Mouse (Mus musculus) midbrain, embryonic 11.5 days (tissue): ENCODE results near the gene Sytl1. TPM values are rescaled to one million over a fixed set of nuclear protein-coding genes. Genes with fewer than 3 reads are reported as not detected.

Experiments
- ATAC-seq: fragments of 200-750 bp; cut with Nextera tagmentation; 2 replicates; pipeline ENCODE4 v1.8.0; 2017; ENCODE audit warnings: moderate TSS enrichment, moderate library complexity; ENCODE audit not compliant: low FRiP score
- DNase-seq: peaks from one replicate; pipeline ENCODE4 v3.0.0; 2015; ENCODE audit warnings: low spot score; ENCODE audit errors: missing footprints
- H3K27ac ChIP-seq: fragments of 300-500 bp; sonication (generic); 2 replicates; pipeline ENCODE4 v1.5.1; 2014; ENCODE audit warnings: low read depth, low read length
- H3K27me3 ChIP-seq: fragments of 300-500 bp; sonication (generic); 2 replicates; pipeline ENCODE4 v1.6.1; 2014; ENCODE audit warnings: mild to moderate bottlenecking, low read length, moderate library complexity, mixed read lengths; ENCODE audit not compliant: control insufficient read depth, insufficient read depth
- H3K36me3 ChIP-seq: fragments of 300-500 bp; sonication (generic); 2 replicates; pipeline ENCODE4 v1.6.1; 2014; ENCODE audit warnings: mild to moderate bottlenecking, low read length, moderate library complexity, mixed read lengths; ENCODE audit not compliant: control insufficient read depth, insufficient read depth
- H3K4me1 ChIP-seq: fragments of 300-500 bp; sonication (generic); 2 replicates; pipeline ENCODE4 v1.6.1; 2014; ENCODE audit warnings: low read length; ENCODE audit not compliant: control insufficient read depth, insufficient read depth
- H3K4me2 ChIP-seq: fragments of 300-500 bp; sonication (generic); 2 replicates; pipeline ENCODE4 v1.6.1; 2014; ENCODE audit warnings: mild to moderate bottlenecking, moderate library complexity
- H3K4me3 ChIP-seq: fragments of 300-500 bp; sonication (generic); 2 replicates; pipeline ENCODE4 v1.5.1; 2014; ENCODE audit warnings: low read depth, low read length
- H3K9ac ChIP-seq: fragments of 300-500 bp; sonication (generic); 2 replicates; pipeline ENCODE4 v1.6.1; 2014; ENCODE audit warnings: low read length
- H3K9me3 ChIP-seq: fragments of 300-500 bp; sonication (generic); 2 replicates; pipeline ENCODE4 v1.6.1; 2016; ENCODE audit warnings: low read length; ENCODE audit not compliant: control insufficient read depth
- WGBS: fragments of 180-500 bp; shearing (Covaris S2); extraction: QIAGEN DNeasy Blood & Tissue Kit; methylation state at CpG from one replicate; pipeline ENCODE4 v1.1.7; 2014; 5-methylcytosine and 5-hydroxymethylcytosine counted together
- polyA plus RNA-seq: library from polyadenylated mRNA; unstranded; fragments of >200 nt; fragmentation: Nextera tagmentation; extraction: Ambion mirVana; gene quantifications from 2 replicates; pipeline ENCODE4 v1.2.1, GENCODE M21; 2014

Gene Sytl1
- polyA plus RNA-seq, 1 experiment from 2014 or later: 0.37 TPM

DNA sequence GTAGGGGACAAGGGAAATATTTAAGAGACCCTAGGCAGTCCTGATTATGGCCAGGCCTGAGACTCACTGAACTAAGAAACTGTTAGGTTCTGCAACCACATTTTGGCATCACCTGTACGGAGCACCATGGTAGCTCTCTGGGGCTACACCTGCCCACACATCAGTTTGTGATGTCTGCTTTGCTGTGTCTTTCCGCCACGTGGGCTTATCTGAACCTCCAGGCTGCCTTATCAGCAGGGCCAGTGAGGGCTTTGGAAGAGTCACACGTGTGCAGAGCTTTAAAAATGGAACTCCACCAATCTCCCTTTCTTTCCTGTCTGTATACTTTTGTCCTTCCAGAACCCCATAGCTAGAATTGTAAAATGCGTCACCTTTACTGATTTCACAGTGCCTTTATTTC is 23.0 kb upstream of the Sytl1 start:
- DNase-seq: no peak
- Histone ChIP-seq H3K27ac (no peak overlapping the region), H3K4me2 (no peak overlapping the region), H3K27me3 (no peaks in the 10 kb centered on the region), H3K9ac (no peak overlapping the region), H3K4me3 (no peak overlapping the region), H3K9me3 (no peaks in the 10 kb centered on the region), H3K4me1 (peaks cover 12% of the 10 kb centered on the region), H3K36me3 (no peaks in the 10 kb centered on the region)
- no peak for ATAC-seq
- WGBS: 84% methylated on average over 5 of the region's 5 CpGs

DNA sequence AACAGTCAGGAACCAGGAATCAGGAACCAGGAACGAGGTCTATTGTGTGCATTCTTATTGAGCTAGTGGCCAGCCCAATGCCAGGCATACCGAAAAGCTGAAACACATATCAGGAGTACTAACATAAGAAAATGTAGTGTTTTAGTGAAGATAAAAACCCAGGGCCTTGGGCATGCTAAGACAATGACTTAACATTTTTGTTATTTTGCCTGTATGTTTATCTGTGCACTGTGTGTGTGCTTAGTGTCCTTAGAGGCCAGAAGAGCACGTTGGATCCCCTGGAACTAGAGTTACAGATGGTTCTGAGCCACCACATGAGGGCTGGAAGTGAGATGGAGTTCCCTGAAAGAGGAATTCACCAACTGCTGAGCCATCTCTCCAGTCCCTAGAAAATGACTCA is 22.4 kb upstream of the Sytl1 start:
- H3K4me3 ChIP-seq: no peak overlapping the region
- H3K27me3 ChIP-seq: no peaks in the 10 kb centered on the region
- no peak overlapping the region for H3K9ac ChIP-seq
- H3K4me2 ChIP-seq: no peak overlapping the region
- H3K36me3 ChIP-seq: no peaks in the 10 kb centered on the region
- H3K4me1 ChIP-seq: peaks cover 12% of the 10 kb centered on the region
- H3K9me3 ChIP-seq: no peaks in the 10 kb centered on the region
- DNase-seq: no peak
- H3K27ac ChIP-seq: no peak overlapping the region
- 72% methylated on average over 3 of the region's 3 CpGs for WGBS
- no peak for ATAC-seq

DNA sequence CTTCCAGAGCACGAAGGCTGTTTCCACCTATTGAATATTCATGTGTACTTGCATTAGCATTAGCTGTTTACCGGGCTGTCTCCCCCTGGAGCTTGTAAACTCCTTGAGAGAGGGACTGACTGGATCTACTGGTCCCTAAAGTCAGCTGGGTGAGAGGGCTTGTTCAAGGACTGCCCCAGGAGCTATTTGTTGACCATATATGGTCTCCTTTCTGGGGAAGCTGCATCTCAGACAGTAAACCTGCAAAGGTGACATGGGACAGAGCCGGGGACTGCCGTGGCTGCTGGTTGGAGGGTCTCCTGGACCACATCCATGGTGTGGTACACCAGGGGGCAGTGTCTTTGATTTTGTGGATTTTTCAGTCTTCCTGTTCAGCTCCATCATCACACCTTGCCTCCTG is 19.7 kb upstream of the Sytl1 start:
- H3K4me3 ChIP-seq: no peak overlapping the region
- ATAC-seq (no peak), DNase-seq (no peak)
- no peak overlapping the region for H3K9ac ChIP-seq
- no peak overlapping the region for H3K4me2 ChIP-seq
- H3K9me3 ChIP-seq: no peaks in the 10 kb centered on the region
- no peaks in the 10 kb centered on the region for H3K36me3 ChIP-seq
- 21% methylated on average over 4 of the region's 4 CpGs for WGBS
- H3K27ac ChIP-seq: 0 out of 2 replicates have a peak overlapping the region, but pooled peaks have one; percentile 48
- no peaks in the 10 kb centered on the region for H3K27me3 ChIP-seq
- peaks cover 15% of the 10 kb centered on the region for H3K4me1 ChIP-seq

DNA sequence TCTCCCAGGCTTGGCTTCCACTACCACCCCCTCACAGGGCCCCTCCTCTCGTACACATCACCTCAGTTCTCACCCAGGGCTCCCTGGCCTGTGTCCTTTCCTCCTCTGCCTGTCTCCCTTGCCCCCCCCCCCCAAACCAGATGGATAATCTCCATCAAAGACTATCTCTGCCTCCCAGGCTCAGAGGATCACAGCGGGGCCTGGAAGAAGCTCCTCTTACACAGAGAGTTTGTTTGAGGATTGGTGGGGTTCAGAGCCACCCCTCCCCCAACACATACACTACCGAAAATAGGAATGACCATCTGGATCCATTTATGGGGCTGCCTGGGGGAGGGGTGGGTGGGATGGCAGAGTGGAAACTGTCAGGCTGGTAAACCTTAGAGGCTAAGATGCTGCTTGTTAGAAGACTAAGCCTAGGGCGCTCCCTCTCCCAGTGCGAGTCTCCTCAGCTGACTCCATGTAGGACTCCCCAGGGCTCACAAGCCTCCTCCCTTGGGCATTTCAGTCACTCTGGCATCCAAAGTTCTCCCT is 19.1 kb upstream of the Sytl1 start:
- peak overlapping the region; percentile 48; the same call in 1 of the 2 replicates for H3K27ac ChIP-seq
- no peaks in the 10 kb centered on the region for H3K36me3 ChIP-seq
- peaks cover 15% of the 10 kb centered on the region for H3K4me1 ChIP-seq
- no peaks in the 10 kb centered on the region for H3K9me3 ChIP-seq
- H3K27me3 ChIP-seq: no peaks in the 10 kb centered on the region
- DNase-seq (no peak), ATAC-seq (0 out of 2 replicates have a peak, but pooled peaks have one; percentile 17)
- no peak overlapping the region for H3K4me2 ChIP-seq
- H3K9ac ChIP-seq: peak overlapping the region; percentile 27; the same call in 1 of the 2 replicates
- WGBS: 20% methylated on average over 5 of the region's 5 CpGs
- H3K4me3 ChIP-seq: no peak overlapping the region

DNA sequence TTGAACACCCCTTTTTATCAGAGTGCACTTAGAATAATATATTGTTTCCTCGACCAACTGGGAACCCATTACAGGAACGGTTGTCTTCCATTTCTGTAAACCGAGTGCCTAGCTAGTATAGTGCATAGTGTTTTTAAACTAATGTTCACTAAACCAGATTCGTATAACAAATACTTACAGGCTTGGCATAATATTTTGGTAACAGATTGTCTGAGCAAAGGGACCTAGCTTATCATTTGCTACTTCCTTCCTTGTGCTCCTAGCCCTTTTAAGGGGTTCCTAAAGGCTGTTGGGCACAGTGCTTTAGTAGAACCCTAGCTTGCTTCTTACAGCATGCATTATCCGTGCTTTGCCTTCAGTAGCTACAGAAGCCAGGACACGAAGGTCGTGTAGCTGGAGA is 18.6 kb upstream of the Sytl1 start:
- Histone ChIP-seq H3K27me3 (no peaks in the 10 kb centered on the region), H3K4me1 (peaks cover 18% of the 10 kb centered on the region), H3K9me3 (no peaks in the 10 kb centered on the region), H3K27ac (peak overlapping the region; percentile 44; the same call in 1 of the 2 replicates), H3K36me3 (no peaks in the 10 kb centered on the region), H3K9ac (peak overlapping the region; percentile 27; the same call in 1 of the 2 replicates), H3K4me3 (no peak overlapping the region), H3K4me2 (no peak overlapping the region)
- ATAC-seq (no peak), DNase-seq (no peak)
- 51% methylated on average over 7 of the region's 7 CpGs for WGBS

DNA sequence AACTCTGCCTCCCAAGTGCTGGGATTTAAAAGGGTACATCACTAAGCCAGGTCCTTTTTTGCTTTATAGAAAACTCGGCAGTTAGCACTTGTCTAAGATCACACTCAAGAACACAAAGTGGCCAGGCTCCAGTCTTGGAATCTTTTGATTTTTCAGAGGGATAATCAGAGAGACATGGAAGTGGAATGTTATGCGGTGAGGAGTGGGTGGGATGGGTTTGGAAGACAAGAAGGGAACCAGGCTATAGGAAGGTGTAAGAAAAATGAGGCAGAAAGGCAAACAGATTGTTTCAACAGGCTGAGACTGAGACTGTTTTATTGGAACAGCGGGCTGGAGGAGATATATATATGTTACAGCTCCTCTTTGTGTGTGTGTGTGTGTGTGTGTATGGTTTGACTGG is 15.6 kb upstream of the Sytl1 start:
- H3K4me1 ChIP-seq: peaks cover 20% of the 10 kb centered on the region
- 84% methylated on average over 3 of the region's 3 CpGs for WGBS
- peak overlapping the region; percentile 64; the same call in 1 of the 2 replicates for H3K4me3 ChIP-seq

DNA sequence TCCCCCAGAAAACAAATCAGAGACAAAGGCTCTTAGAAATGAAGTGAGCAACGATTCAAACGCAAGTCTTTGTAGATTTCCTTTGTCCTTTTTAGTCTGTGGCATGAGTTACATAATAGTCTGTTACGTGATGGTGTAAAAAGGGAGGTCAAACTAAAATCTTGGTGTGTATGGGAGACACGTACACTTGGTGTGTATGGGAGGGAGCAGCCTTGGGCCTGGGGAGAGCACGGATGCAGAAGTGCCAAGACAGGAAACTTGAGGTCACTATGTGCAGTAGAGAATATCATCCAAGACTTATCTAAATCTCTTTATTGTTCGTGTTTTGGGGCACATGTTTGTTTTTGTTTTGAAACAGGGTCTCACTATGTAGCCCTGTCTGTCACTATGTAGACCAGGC is 15.2 kb upstream of the Sytl1 start:
- ATAC-seq: peak; percentile 25; the same call in 1 of the 2 replicates

More for the DNA sequence above, 15.6 kb upstream of the Sytl1 start:
- Histone ChIP-seq H3K27ac (peak overlapping the region; percentile 86; the same call in 1 of the 2 replicates), H3K27me3 (no peaks in the 10 kb centered on the region), H3K4me2 (peak overlapping the region; percentile 46), H3K36me3 (no peaks in the 10 kb centered on the region), H3K9ac (peak overlapping the region; percentile 87; the same call in 1 of the 2 replicates), H3K9me3 (no peaks in the 10 kb centered on the region)
- no peak for ATAC-seq
- no peak for DNase-seq

DNA sequence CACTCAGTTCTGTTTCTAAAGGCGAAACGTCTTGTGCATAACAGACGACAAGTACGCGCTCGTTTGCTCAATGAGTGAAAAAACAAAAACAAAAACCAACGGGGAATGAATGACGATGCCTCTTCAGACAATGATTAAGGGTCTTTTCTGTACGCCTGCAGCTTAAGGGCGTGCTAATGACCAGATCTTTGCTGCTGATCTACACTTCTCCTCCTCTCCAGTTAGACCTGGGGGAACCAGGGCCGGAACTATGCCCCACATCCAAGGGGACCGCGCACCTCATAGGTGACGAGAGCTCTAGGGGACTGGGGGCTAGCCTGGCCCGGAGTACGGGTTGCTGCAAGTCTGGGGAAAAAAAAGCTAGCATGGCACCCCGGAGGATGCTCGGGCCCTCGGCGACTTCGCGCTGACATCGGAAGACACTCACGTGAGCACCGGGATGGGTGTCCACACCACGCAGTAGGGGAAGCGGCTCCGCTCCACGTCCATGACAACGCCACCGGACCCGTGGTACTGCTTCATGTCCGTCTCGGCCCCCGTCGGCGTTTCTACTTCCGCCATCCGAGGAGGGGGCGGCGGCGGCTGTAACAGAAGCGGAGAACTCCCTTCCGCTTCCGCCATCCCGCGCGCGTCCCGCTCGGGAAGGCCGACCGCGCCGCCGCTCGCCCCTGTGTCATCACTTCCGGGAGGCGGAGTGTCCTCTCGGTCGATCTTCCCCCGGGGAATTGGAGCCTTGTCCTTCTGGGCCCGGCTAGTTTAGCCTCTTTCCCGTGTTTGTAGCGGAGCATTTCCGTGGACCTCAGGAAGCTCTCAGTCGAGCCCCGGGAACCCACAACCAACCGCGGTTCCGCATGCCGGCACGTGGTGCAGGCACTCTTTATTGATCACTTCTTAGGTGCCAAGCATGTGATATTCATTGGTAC is 14.5 kb upstream of the Sytl1 start, which contains the start of gene Tmem222:
Gene Tmem222, minus strand, starts transcription at position 689 of the 923 bp plus-strand sequence.
- ATAC-seq (peak; percentile 92), DNase-seq (peak; percentile 99)
- H3K9me3 ChIP-seq: no peaks in the 10 kb centered on the region
- no peaks in the 10 kb centered on the region for H3K27me3 ChIP-seq
- H3K36me3 ChIP-seq: no peaks in the 10 kb centered on the region
- H3K27ac ChIP-seq: peak within 1 kb of the TSS; percentile 86
- H3K4me3 ChIP-seq: peak within 1 kb of the TSS; percentile 64
- under 1% methylated on average over 73 of the region's 73 CpGs for WGBS
- H3K4me1 ChIP-seq: peaks cover 16% of the 10 kb centered on the region
- H3K9ac ChIP-seq: peak within 1 kb of the TSS; percentile 87
- H3K4me2 ChIP-seq: peak within 1 kb of the TSS; percentile 46

More for the DNA sequence above, 15.2 kb upstream of the Sytl1 start:
- peak overlapping the region; percentile 46 for H3K4me2 ChIP-seq
- 34% methylated on average over 6 of the region's 6 CpGs for WGBS
- no peak for DNase-seq
- peak overlapping the region; percentile 87 for H3K9ac ChIP-seq
- H3K27me3 ChIP-seq: no peaks in the 10 kb centered on the region
- H3K36me3 ChIP-seq: no peaks in the 10 kb centered on the region
- peak overlapping the region; percentile 64 for H3K4me3 ChIP-seq
- peaks cover 20% of the 10 kb centered on the region for H3K4me1 ChIP-seq
- H3K9me3 ChIP-seq: no peaks in the 10 kb centered on the region
- peak overlapping the region; percentile 86 for H3K27ac ChIP-seq

DNA sequence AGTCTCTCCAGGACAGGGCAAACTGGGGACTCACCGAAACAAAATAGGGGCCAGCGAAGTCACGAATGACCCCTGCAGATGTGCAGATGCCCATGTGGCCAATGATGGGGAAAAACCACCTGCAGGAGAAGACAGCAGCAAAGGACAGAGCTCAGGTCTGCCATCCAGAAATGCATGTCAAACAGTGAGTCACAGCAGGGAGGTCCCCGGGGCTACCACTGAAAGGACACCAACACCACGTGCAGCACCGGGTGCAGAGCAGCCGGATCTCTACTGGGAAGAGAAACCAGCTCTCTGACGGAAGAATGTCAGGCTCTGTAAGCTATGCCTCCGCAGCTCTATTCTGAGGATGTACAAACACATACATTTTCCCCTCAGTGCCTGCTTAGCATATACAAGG is 8.0 kb upstream of the Sytl1 start:
- ATAC-seq (no peak), DNase-seq (no peak)
- Histone ChIP-seq H3K36me3 (peaks cover 28% of the 10 kb centered on the region), H3K27ac (no peak overlapping the region), H3K27me3 (no peaks in the 10 kb centered on the region), H3K9ac (no peak overlapping the region), H3K4me3 (no peak overlapping the region), H3K4me1 (no peaks in the 10 kb centered on the region), H3K9me3 (no peaks in the 10 kb centered on the region), H3K4me2 (no peak overlapping the region)
- WGBS: 89% methylated on average over 9 of the region's 9 CpGs
